Mouse (Mus musculus): ENCODE data around the gene Dab2ip. TPM values are rescaled to one million over a fixed set of nuclear protein-coding genes. Genes with fewer than 3 reads are reported as not detected.

Dab2ip gene
- total RNA-seq, 1 experiment from 2014 or later, result 137 TPM

DNA sequence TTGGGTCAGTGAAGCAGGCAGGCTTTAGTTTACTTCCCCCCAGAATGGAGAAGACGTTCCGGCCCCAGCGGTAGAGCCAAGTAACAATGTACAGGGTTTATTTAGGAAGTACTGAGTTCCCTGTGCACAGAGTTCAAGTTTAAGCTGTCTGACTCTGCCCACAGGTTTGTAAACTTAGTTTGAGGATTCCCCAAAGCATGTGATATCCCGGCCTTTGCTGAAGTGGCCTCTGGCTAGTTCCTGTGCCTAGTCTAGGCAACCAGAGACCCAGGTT is 65.0 kb downstream of the Dab2ip start:
- DNase-seq, result no peak

DNA sequence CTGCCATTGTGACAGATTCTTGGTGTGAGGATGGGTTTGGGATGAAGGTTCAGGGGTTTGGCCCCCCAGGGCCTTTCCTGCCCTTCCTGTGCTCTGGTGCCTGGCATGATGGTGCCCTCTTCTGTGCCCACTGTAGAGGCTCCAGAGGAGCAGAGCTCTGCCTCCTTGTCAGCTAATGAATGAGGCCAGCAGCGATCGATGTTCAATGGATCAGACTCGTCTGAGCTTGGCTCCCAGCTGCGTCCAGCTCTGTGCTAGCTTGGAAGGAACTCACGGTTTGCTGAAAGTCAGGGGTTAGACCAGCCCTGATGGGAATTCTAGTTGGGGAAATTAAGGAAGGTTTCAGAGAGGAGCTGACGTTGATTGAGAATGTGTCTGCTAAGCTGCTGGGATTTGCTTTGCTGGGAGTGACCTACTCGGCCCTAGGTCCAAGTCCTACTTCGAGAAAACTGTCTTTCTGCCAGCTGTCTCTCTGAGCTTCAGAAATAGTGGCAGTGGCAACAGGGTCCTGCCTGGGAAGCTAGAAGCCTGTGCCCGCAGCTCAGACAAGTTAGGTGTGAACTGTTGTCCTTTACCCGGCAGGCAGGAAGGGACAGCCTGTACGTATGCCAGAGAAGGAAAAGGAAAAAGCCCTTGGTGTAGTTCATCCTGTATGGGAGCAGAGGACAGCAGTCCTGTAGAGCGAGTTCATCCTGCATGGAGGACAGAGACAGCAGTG is 65.5 kb downstream of the Dab2ip start:
- DNase-seq, result no peak

DNA sequence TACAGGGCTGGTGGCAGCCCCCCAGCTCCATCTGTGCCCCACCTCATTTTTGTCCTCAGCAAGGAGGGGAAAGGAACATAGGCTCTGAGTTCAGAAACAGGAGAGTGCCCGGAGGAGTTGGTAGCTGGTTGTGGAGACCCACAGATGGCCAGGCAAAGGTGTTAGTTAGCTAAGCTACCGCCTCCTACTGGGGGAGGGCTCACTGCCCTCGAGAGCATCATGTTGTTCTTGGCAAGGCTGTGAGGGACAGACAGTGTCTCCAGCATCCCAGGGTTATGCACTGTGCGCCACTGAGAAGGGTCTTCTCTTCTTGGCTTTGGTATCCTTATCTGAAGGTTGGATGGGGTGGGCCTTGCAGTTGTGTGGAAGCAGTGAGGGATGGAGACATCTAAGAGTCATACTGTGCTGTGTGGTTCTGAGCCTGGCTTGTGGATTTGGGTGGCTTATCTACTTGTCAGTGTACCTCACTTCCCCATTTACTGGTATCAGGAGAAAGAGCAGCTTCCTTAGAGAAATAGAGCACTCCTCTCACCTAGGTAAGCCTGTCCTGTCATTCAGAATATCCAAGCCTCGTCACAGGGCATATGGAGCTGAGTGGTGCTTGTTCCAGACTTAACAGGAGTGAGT is 66.4 kb downstream of the Dab2ip start:
- no peak for DNase-seq

DNA sequence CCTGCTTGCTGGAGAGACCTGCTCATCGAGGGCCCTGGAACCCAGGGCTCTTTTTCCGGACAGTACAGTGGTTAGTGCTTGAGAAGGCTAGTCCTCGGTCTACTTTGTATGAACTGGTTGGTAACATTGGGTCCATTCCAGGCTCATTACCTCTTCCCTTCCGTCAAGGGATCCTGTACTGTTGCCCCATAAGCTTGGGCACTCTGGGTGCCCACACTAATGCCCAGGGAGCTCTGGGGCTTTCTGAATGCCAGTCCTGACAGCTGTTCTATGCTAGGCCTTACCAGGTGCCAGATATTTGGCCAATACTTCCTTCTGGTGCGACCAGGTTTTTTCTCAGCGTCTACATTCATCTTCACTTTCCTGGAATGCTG is 66.9 kb downstream of the Dab2ip start:
- DNase-seq, result no peak

DNA sequence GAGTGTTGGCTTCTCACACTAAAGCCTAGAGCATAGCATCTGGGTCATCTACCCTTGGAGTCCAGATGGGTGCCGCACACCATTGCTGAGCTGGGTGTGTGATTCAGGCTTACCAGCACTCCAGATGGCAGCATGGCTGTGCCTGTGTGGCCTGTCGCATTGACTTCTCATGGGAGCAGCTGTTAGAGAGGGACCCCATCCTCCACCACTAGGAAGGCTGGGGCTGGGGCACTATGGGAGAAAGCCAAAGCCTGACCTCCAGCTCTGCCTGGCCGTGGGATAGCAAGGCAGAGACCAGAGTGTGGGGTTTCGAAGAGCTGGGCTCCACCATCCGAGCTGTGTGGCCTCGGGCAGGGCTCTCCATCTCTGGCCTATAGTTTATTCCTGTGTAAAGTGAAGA is 67.5 kb downstream of the Dab2ip start:
- no peak for DNase-seq

DNA sequence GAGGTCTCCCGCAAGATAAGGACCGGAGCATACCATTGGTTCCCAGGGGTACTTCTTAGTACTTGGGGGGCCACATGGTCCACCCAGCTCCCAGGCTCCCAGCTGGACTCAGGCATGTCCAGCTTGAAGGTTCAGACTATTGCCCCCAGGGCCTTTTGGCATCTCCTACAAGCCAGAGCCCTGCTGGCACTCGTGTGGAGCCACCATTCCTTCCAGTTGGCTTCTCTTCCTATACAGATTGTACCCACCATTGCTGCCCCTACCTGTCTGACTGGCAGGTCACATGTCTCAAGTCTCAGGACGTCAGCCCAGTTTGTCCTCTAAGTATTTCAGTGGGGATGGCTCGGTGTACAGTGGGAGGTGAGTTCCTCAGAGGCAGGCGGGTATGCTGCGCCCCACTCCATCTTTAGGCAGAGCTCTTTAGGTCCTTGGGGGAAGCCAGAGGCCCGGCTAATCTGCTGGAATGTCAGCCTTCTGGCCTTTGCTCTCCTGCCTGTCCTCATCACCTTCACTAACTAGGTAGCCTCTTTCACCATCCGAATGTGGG is 68.2 kb downstream of the Dab2ip start:
- DNase-seq, result no peak

DNA sequence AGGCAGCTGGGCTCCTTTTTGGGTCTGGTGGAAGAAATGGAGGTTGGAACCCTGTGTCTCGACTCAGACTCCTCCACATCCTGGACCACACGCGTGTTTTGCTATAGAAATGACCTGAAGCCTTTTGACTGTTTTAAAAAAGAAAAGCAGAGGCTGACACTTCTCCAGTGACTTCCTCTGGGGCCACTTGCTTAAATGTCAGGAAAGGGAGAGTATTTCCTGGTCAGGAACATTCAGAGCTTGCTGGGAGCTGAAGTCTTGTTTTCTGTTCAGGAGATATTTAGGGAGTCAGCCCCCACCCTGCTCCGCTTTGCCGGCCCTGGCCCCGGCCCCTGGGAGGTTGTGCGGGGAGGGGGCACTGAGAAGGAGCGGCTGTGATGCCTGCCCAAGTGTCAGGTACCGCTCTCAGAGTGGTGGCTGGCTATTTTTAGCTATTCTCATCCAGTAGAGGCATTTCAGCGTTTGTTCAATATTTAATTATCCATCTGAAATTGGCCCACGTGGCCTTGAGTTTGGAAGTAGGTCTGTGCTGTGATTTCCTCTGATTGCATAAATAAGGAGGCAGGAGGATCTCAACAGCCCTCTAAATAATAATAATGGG is 69.3 kb downstream of the Dab2ip start:
- no peak for DNase-seq

DNA sequence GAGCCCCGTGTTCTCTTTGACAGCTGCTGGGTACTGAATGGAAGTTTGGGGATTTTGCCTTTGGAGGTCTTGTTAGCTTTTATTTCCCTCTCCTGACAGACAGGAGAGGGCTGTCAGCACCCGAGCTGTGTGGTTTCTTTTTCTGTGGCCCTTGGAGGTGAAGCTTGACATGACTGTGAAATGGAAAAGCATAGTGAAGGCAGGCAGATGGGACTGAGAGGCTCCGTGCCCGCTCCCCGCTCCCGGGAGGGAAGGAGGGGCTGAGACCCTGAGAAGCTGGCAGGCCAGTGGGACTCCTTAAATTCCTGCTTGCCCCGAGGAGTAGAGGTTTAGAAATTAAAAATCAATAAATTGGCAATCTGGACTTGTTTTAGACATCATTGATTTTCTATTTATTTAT is 70.0 kb downstream of the Dab2ip start:
- DNase-seq, result no peak

DNA sequence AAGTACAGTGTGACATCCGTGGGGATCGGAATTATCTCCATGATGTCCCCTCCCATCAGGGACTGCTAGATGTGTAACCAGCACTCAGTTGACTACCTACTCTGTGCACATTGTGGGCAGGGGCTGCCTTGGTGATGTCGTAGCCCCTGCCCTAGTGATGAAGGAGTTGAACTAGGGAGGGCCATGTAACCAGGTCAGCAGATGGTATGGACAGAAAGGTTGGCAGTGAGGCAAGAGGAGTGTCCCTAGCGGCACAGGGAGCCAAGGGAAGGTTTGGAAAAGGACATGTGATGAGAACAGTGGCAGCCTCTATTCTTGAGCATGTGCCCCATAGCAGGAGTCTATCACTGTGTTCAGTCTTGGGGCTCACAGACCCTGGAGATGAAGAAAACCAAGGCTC is 70.6 kb downstream of the Dab2ip start:
- DNase-seq, result no peak

DNA sequence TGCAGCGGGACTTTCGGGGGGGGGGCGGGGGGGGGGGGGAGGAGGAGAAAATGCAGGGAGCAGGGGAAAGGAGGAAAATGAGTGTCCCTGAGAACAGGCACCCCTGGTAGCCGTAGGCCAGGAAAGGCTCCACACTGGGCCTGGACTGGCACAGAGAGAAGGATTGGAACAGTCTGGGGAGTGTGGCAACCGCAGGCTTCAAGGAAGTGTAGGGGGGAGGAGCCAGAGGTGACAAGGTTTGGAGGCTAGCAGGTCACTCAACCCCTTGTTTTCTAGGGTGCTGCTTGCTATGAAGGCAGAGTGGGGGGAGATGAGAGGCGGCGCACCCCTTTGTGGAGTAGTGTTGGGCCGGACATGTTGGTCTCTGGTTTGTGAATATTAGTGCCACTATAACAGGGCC is 71.1 kb downstream of the Dab2ip start:
- DNase-seq, result no peak

DNA sequence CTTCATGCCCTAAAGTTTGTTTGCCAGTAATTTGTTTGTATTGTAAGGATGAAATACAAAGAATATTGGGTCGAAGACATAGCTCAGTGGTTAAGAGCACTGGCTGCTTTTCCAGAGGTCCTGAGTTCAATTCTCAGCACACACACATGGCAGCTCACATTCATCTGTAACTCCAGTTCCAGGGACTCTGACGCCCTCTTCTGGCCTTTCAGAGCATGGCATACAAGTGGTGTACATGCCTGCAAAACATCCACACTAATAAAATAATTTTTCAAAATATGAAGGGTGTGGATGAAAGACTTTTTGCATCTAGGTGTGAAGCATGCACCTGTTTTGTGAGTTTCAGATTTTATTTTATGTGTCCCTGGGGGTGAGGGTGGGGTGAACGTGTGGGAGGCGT is 75.3 kb downstream of the Dab2ip start:
- DNase-seq, result no peak

DNA sequence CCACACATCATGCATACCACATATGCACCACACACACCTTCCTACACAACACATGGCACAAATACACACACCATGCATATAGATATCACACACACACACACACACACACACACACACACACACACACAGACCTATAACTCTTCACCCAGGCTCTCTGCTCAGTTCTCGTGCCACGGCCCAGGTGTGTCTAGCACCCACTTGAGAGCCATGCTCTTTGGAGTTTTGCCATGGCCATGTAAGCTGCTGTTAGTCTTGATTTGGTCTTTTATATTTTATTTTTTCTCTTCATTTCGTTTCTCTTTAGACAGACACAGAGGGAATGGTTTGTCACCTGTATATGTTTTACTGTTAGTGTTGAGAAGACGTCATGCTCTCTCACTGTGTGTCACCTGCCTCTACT is 76.9 kb downstream of the Dab2ip start:
- DNase-seq, result no peak

DNA sequence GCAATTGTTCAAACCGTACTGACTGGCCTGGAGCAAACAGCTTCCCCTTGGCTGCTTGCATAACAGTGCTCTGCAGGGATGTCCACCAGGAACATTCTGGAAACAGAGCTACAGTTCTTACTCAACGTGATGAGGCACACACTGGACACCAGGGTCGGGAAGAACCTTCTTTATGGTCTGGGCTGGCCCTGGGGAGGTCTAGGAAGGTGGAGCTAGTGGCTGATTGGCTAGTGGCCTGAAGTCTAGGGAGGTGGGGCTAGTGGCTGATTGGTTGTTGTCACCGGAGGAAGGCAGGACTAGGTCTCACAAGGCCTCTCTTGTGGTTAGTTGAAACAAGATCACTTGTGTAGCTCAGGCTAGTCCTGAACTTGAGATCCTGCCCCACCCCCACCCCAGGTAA is 77.5 kb downstream of the Dab2ip start:
- no peak for DNase-seq

DNA sequence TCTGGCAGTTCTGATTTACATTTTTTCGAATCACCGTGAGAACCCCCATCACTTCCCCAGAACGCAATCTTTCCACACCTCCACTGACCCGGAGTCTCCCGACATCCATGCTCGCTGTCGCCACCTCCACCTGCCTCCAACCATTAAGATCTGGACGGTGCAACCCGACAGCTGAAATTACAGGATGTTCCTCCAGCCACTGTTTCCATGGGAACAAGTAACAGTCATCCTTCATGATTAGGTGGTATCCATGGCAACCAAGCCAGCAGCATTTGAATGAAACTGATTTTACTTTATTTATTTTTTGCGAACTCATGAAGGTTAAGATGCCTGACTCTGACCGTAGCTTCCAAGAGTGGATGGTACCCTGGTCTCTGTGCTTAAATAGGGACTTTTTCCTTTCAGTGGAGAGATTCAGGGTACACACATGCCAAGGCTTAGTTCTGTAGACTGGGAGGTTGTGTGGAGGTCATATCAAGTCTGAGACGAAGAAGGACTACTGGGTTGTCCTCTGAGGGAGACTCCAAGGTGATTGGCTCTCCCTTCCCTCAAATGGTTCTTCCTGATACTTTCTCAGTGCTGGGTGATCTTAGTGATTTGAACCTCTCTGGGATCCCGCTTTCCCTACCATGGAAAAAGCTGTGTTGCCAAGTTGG is 79.9 kb downstream of the Dab2ip start:
- DNase-seq, result no peak

DNA sequence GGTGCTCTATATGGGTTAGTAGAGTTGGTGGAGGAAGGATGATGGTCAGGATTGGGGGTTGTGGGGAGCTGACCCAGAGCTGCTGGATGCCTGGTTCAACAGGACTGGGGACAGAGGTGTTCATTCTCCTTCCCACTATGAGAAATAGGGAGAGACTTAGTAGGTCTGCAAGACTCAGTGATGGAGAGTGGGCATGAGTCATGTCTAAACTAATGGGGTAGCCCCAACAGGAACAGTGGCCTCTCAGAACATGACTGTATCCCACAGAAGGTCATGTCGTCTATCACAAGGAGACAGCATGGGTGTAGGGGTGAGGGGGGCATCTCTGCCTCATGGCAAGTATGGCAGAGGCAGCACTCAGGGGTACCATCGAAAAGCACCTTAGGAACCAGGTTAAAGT is 81.7 kb downstream of the Dab2ip start:
- no peak for DNase-seq

DNA sequence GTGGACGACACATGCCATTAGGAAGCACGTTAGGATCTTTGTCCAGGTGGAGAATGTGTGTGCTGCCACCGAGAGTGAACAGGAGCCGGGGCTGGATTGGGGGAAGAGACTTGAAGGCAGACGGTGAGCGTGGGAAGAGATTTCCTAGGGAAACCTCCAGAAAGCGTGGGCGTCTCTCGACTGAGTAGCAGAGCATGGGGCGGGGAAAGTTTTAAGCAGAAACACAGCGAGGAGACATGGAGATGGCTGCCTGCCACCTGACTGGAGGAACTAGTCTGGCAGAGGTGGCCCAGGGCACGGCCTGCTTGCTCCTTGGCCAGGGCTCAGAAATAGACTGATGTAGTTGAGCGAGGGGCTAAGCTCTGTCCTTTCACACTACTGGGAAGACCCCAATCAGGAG is 82.5 kb downstream of the Dab2ip start:
- DNase-seq, result no peak

DNA sequence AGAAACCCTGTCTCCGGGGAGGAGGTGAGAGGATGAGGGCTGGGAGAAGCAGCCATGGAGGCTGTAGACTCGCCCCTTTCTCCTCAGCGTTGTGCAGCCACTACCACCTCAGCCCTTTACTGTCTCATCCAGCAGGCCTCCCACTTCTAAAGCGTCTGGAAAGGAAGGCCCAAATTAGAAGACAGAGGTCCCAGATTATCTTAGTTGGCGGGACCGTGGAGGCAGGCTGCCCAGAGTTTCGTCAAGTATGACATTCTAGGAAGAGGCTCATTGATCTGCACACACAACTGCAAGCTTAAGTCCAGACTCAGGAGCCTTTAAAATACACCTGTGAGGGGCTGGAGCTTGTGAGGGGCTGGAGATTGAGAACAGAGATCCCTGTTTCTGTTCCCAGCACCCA is 84.2 kb downstream of the Dab2ip start:
- no peak for DNase-seq

DNA sequence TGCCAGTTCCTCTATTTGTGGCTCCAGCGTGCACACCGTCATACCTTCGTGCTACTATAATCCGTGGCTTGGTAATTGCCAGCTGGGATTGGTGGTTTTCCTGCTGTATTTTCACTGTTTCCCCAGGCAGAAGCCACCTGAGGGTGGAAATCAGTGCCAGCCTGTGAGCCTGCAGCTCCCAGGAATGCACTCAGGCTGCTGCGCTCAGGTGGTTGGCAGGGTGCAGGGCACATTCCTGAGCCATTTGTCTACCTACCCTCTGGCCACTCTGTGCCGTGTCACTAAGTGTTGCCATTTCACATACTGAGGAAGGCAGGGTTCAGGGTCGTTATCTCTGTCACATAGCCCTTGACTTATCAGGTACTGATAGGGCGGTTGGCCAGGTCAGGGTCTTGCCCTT is 88.5 kb downstream of the Dab2ip start:
- DNase-seq, result no peak

DNA sequence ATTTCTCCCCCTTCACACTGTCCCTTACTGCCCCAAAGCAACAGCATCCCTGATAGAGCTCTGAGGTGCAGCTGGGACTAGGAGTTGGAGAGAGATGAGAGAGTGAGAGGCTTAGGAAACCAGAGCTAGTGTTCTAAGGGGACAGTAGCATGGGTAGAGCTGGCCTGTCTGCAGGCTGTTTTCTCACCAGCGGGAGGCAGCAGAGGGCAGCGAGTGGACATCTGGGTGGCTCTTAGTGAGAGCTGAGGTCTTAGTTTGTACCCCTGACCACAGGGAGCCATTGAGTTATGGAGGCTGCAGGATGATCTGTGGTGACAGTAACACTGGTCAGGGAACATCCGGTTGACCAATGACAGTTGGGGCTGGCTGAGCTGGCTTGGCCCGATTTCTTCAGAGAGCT is 91.6 kb downstream of the Dab2ip start:
- DNase-seq, result peak; percentile 90

DNA sequence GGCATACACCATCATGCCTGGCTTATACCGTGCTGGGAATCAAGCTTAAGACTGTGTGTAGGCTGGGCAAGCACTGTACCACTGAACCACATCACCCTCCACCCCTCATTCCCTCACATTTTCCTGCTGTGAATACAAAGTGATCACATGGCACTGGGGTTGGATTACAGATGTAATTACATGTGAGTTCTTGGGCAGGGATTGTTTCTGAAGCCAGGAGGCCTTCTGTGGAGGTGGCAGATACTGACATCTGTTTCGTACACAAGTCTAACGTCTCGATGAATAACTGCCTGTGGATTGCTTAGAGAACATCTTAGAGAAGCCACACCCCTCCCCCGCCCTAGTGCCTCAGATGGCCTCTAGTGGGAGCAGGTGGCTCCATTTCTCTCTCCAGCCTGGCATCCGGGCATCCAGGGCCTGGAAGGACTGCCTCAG is 93.2 kb downstream of the Dab2ip start:
- DNase-seq, result peak; percentile 66

DNA sequence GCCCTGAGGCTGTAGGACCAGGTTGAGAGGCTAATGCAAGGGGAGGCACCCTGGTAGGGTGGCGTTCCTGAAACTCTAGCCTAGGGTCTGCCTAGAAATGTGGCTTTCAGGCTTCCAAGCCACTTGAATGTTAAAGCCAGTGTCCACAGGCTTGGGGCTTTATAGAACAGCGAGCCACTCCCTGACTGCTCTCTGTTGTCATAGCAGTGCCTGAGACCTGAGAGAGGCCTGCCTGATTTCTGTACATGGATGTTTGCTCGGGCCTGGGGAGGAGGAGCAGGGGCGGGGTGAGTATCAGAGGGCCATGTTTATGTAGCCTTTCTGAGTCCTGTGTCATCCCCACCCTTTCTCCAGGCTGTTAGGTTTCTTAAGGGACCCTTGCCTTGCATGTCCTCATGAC is 94.9 kb downstream of the Dab2ip start:
- no peak for DNase-seq

DNA sequence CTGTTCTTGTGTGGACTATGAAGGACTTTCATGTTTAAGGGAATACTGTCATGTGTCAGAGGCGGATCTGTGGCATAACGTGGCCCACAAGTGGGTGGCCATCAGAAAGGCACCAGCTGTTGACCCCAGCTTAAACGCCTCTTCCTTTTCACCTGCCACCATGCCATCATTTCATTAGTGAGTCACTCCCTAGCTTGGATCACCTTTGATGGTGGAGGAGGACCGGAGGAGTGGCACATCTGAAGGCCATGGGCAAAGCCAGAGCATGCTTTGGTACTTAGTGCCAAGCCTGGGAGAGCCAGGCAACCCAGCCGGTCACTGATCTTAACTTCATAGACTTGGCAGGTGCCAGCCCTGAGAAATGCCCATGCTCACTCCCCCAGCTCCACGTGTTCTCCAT is 96.7 kb downstream of the Dab2ip start:
- DNase-seq, result no peak

DNA sequence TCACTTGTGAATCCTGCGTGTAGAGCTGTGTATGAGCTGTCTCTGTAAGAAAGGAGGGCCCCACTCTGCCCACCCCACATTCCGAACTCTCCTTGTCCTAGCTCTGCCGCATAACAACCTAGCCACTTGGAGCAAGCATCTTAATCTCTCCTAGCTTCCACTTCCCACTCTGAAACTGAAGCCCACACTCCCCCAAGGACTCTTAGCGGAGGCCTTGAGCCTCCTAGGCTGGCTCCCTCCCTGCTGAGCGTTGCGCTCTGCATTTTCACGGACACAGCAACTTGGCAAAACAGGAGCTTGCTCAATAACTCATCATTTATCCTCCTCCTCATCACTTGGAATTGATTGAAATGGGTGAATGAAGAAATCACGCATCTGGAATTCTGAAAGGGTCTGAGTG is 97.9 kb downstream of the Dab2ip start:
- peak; percentile 34 for DNase-seq

DNA sequence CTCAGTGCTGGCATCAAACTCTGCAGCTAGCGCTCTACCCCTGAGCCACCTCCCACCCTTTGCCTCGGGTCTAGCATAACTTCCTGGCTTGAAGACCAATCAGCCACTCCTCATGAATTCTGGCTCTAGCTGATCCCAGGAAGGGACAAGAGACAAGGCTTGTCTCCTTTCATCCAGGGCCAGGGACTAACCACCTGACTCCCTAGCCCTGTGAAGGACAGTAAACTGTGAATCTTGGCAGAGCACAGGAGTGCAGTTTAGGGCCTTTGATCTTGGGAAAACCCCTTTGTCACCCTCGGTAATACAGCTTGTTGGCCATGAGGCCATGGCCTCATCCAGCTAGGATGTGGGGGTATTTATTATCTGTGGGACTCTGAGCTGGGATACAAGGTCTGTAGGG is 100.2 kb downstream of the Dab2ip start:
- DNase-seq, result no peak

All from adrenal gland, postnatal 25 days (tissue).